Mouse (Mus musculus): ENCODE results near the gene Uvrag. TPM values are rescaled to one million over a fixed set of nuclear protein-coding genes. Genes with fewer than 3 reads are reported as not detected.

Uvrag gene
- total and polyA plus RNA-seq, 3 experiments: 5.9 to 22.1 (median 21.0) TPM

DNA sequence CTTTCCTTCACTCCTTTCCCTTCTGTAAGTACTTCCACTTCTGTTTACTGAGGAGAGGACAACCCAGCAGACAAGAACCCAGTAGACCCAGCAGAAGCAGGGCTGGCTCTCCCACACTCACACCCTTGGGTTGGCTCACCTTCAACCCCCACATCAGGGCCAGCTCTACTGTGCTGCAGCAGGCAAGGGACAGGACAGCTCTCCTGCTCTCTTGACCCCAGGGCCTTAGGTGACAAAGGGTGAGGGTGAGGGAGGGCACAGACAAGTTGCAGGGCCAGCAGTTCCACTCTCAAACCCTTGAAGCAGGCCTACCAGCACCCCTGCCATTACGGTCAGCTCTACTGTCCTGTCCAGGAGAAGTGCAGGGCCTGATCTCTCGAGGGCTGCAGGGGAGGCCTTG, 155.0 kb downstream of the Uvrag start:
- TF ChIP-seq EP300 (IDR thresholded peaks at IDR 0.05; ENCODE audit: insufficient read depth, low read depth, low read length) (no peak), POLR2A (IDR thresholded peaks at IDR 0.05; ENCODE audit: insufficient read depth, low read depth, low read length) (no peak), CTCF (IDR thresholded peaks at IDR 0.05) (no peak)
- Histone ChIP-seq H3K9ac (ENCODE audit: low read depth, low read length) (no peak overlapping the region), H3K27me3 (ENCODE audit: control insufficient read depth, insufficient read depth, low read length) (no peaks in the 10 kb centered on the region), H3K27ac (no peak overlapping the region), H3K4me1 (ENCODE audit: control insufficient read depth, insufficient read depth, low read length) (peaks cover 2% of the 10 kb centered on the region), H3K4me3 (no peak overlapping the region), H3K36me3 (ENCODE audit: control insufficient read depth, insufficient read depth, low read length) (peaks cover 3% of the 10 kb centered on the region), H3K79me2 (replicated peaks; ENCODE audit: control insufficient read depth, insufficient read depth, low read length) (no peaks in the 10 kb centered on the region)
- WGBS: 77% methylated on average over 2 of the region's 2 CpGs
- DNase-seq: no peak
- intact Hi-C loops (cut with DNase I): no loop called here

DNA sequence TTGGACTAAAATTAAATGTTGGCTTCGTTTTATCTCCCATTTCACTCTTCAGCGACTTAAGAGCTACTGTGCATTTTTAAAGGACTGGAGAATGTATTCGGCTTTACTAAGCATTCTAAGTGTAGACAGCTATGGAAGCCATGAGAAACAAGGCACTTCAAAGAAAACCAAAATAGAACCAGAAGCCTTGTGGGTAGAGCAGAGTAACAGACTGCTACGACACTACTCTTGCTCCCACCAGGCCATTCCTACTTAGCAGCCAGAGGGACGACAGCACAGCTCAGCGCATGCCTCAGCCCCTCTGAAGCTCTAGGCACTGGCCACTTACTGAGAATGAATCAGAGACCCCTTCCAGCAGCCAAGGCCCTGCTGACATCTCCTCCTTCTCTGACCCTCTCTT, 155.5 kb downstream of the Uvrag start:
- no peak for DNase-seq
- WGBS: 60% methylated on average over 6 of the region's 6 CpGs
- peaks cover 2% of the 10 kb centered on the region for H3K4me1 ChIP-seq (ENCODE audit: control insufficient read depth, insufficient read depth, low read length)
- peaks cover 3% of the 10 kb centered on the region for H3K36me3 ChIP-seq (ENCODE audit: control insufficient read depth, insufficient read depth, low read length)
- no peaks in the 10 kb centered on the region for H3K79me2 ChIP-seq (replicated peaks; ENCODE audit: control insufficient read depth, insufficient read depth, low read length)
- H3K9ac ChIP-seq (ENCODE audit: low read depth, low read length): no peak overlapping the region
- TF ChIP-seq POLR2A (IDR thresholded peaks at IDR 0.05; ENCODE audit: insufficient read depth, low read depth, low read length): no peak
- TF ChIP-seq CTCF (IDR thresholded peaks at IDR 0.05): no peak
- no peak for TF ChIP-seq EP300 (IDR thresholded peaks at IDR 0.05; ENCODE audit: insufficient read depth, low read depth, low read length)
- no peaks in the 10 kb centered on the region for H3K27me3 ChIP-seq (ENCODE audit: control insufficient read depth, insufficient read depth, low read length)
- no peak overlapping the region for H3K4me3 ChIP-seq
- intact Hi-C loops (cut with DNase I): no loop called here
- H3K27ac ChIP-seq: no peak overlapping the region

DNA sequence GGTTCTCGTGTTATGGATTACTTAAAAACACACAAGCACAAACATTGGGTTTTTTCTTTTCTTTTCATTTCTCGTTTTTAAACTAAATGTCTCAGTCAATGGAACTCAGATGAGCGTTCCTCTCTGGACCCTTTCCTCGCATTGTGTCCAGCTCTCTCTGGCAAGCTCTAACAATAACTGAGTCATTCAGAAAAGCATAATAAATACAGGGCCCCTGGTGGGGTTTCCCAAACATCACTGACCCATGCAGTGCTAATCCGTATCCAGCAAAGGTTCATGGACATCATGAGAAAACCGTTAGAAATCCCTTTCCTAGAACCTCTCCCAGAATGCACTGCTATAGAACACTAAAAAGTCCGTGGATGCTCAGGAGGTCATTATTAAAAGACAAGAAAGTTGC, 156.6 kb downstream of the Uvrag start:
- Histone ChIP-seq H3K4me1 (ENCODE audit: control insufficient read depth, insufficient read depth, low read length) (peaks cover 2% of the 10 kb centered on the region), H3K27me3 (ENCODE audit: control insufficient read depth, insufficient read depth, low read length) (no peaks in the 10 kb centered on the region), H3K4me3 (no peak overlapping the region), H3K27ac (no peak overlapping the region), H3K79me2 (replicated peaks; ENCODE audit: control insufficient read depth, insufficient read depth, low read length) (no peaks in the 10 kb centered on the region), H3K36me3 (ENCODE audit: control insufficient read depth, insufficient read depth, low read length) (peaks cover 3% of the 10 kb centered on the region), H3K9ac (ENCODE audit: low read depth, low read length) (no peak overlapping the region)
- intact Hi-C loops (cut with DNase I): no loop called here
- TF ChIP-seq CTCF (IDR thresholded peaks at IDR 0.05) (no peak), EP300 (IDR thresholded peaks at IDR 0.05; ENCODE audit: insufficient read depth, low read depth, low read length) (no peak), POLR2A (IDR thresholded peaks at IDR 0.05; ENCODE audit: insufficient read depth, low read depth, low read length) (no peak)
- 75% methylated on average over 7 of the region's 7 CpGs for WGBS
- DNase-seq: no peak

DNA sequence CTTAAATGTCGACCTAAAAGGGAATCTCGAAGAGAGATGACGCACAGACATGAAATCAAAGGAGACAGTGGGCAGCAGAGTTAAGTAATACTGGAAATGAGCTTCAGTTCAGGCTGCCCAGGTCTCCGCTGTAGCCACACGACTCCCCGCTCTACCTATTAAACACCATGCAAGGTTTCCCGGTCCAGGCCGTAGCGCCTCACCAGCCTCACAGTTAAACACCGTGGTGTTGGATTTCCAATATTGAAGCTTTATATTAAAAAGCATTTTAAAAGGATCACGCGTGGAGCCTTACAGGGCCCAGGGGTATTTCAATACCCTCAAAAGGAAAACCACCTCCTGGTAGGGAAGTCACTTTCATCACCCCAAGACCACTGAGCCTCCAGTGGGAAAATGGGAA, 157.9 kb downstream of the Uvrag start:
- DNase-seq: no peak
- Histone ChIP-seq H3K27ac (no peak overlapping the region), H3K4me3 (no peak overlapping the region), H3K9ac (ENCODE audit: low read depth, low read length) (no peak overlapping the region), H3K27me3 (ENCODE audit: control insufficient read depth, insufficient read depth, low read length) (no peaks in the 10 kb centered on the region), H3K79me2 (replicated peaks; ENCODE audit: control insufficient read depth, insufficient read depth, low read length) (no peaks in the 10 kb centered on the region), H3K4me1 (ENCODE audit: control insufficient read depth, insufficient read depth, low read length) (peaks cover 2% of the 10 kb centered on the region), H3K36me3 (ENCODE audit: control insufficient read depth, insufficient read depth, low read length) (peaks cover 3% of the 10 kb centered on the region)
- intact Hi-C loops (cut with DNase I): no loop called here
- TF ChIP-seq POLR2A (IDR thresholded peaks at IDR 0.05; ENCODE audit: insufficient read depth, low read depth, low read length) (no peak), CTCF (IDR thresholded peaks at IDR 0.05) (no peak), EP300 (IDR thresholded peaks at IDR 0.05; ENCODE audit: insufficient read depth, low read depth, low read length) (no peak)
- WGBS: 94% methylated on average over 12 of the region's 12 CpGs

DNA sequence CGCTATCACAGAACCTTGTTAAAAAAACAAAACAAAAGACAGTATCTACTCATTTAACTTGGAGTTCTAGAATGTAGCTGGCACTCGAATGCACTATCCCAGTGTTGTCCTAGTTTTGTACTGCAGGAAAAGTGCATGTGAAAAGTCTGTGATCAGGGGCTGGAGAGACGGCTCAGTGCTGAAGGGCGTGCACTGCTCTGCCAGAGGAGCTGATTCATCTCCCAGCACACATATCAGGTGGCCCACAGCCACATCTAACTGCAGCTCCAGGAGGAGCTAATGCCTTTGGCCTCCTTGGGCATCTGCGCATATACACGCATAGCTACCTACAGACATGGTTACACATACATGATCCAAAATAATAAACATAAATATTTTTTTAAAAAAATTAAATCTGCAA, 159.5 kb downstream of the Uvrag start:
- Histone ChIP-seq H3K27me3 (ENCODE audit: control insufficient read depth, insufficient read depth, low read length) (no peaks in the 10 kb centered on the region), H3K4me3 (no peak overlapping the region), H3K79me2 (replicated peaks; ENCODE audit: control insufficient read depth, insufficient read depth, low read length) (no peaks in the 10 kb centered on the region), H3K4me1 (ENCODE audit: control insufficient read depth, insufficient read depth, low read length) (peaks cover 2% of the 10 kb centered on the region), H3K27ac (no peak overlapping the region), H3K9ac (ENCODE audit: low read depth, low read length) (no peak overlapping the region), H3K36me3 (ENCODE audit: control insufficient read depth, insufficient read depth, low read length) (peaks cover 3% of the 10 kb centered on the region)
- no peak for DNase-seq
- TF ChIP-seq POLR2A (IDR thresholded peaks at IDR 0.05; ENCODE audit: insufficient read depth, low read depth, low read length) (no peak), CTCF (IDR thresholded peaks at IDR 0.05) (no peak), EP300 (IDR thresholded peaks at IDR 0.05; ENCODE audit: insufficient read depth, low read depth, low read length) (no peak)
- 77% methylated on average over 6 of the region's 6 CpGs for WGBS
- intact Hi-C loops (cut with DNase I): no loop called here

DNA sequence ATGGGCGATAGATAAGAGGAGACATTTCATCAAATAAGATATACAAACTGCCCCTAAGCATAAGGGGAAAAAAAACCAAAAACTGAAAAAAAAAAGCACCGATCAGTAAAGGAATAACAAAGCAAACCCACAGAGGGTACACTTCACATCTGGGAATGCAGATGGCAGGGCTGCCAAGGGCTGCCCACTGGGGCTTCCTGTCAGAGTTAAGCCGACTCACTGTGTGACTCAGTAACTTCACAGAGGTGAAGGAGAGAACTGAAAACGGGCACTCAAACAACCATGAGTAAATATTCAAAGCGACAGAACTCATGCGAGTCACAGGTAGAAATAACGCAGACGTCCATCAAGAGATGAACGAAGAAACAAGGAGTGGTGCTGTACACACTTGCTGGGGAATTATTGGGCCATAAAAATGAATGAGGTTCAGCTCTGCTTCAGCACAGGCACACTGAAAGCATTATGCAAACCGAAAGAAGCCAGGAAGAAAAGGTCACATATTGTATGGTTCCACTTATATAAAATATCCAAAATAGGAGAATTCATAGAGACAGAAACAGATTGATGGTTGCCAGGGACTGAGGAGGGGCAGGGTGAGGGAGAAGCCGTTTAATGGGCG, 164.0 kb downstream of the Uvrag start:
- no peaks in the 10 kb centered on the region for H3K36me3 ChIP-seq (ENCODE audit: control insufficient read depth, insufficient read depth, low read length)
- WGBS: 87% methylated on average over 12 of the region's 12 CpGs
- no peak overlapping the region for H3K4me3 ChIP-seq
- no peak overlapping the region for H3K9ac ChIP-seq (ENCODE audit: low read depth, low read length)
- H3K27me3 ChIP-seq (ENCODE audit: control insufficient read depth, insufficient read depth, low read length): no peaks in the 10 kb centered on the region
- H3K4me1 ChIP-seq (ENCODE audit: control insufficient read depth, insufficient read depth, low read length): no peaks in the 10 kb centered on the region
- no peak for DNase-seq
- H3K27ac ChIP-seq: no peak overlapping the region
- no peak for TF ChIP-seq EP300 (IDR thresholded peaks at IDR 0.05; ENCODE audit: insufficient read depth, low read depth, low read length)
- no peak for TF ChIP-seq POLR2A (IDR thresholded peaks at IDR 0.05; ENCODE audit: insufficient read depth, low read depth, low read length)
- TF ChIP-seq CTCF (IDR thresholded peaks at IDR 0.05): no peak
- intact Hi-C loops (cut with DNase I): no loop called here
- H3K79me2 ChIP-seq (replicated peaks; ENCODE audit: control insufficient read depth, insufficient read depth, low read length): no peaks in the 10 kb centered on the region

Measured in heart, adult 2 months (tissue).